Mouse (Mus musculus) G1E (cell line): ENCODE measurements around the gene Ins2. TPM values are rescaled to one million over a fixed set of nuclear protein-coding genes. Genes with fewer than 3 reads are reported as not detected.

ENCODE experiments used
- ATAC-seq: 2 replicates; pipeline ENCODE4 v1.8.0; 2016; ENCODE audit warnings: mild to moderate bottlenecking; ENCODE audit not compliant: insufficient number of reproducible peaks, poor library complexity, low FRiP score, severe bottlenecking; ENCODE audit errors: extremely low read depth
- DNase-seq: peaks from one replicate; pipeline ENCODE4 v3.0.0; 2012; ENCODE audit warnings: low spot score
- H3K27me3 ChIP-seq: 2 replicates; pipeline ENCODE4 v1.6.1; 2012; ENCODE audit warnings: mild to moderate bottlenecking, low read length, inconsistent platforms; ENCODE audit not compliant: insufficient read depth
- H3K36me3 ChIP-seq: replicated peaks from 2 replicates; pipeline ENCODE3; 2012; ENCODE audit warnings: mild to moderate bottlenecking, inconsistent platforms
- H3K4me1 ChIP-seq: 2 replicates; pipeline ENCODE4 v1.6.1; 2012; ENCODE audit warnings: low read depth, low read length, inconsistent platforms, mixed read lengths; ENCODE audit not compliant: insufficient read depth
- H3K4me3 ChIP-seq: 2 replicates; pipeline ENCODE4 v1.5.1; 2012; ENCODE audit warnings: low read depth, mild to moderate bottlenecking, inconsistent platforms, low read length, moderate library complexity, mixed read lengths
- H3K9me3 ChIP-seq: replicated peaks from 2 replicates; pipeline ENCODE4 v1.6.1; 2012; ENCODE audit warnings: inconsistent platforms
- CTCF ChIP-seq: IDR thresholded peaks from 2 replicates; pipeline ENCODE4 v1.5.1; 2012; ENCODE audit warnings: low read depth, low read length, inconsistent platforms, mixed read lengths
- GATA1 ChIP-seq: IDR thresholded peaks from 2 replicates; pipeline ENCODE4 v1.6.1; 2012; ENCODE audit warnings: borderline replicate concordance, low read length, inconsistent platforms, mixed read lengths
- GATA2 ChIP-seq: IDR thresholded peaks from 2 replicates; pipeline ENCODE4 v1.6.1; 2012; ENCODE audit warnings: low read depth, low read length, inconsistent platforms, borderline replicate concordance
- POLR2AphosphoS5 ChIP-seq: IDR thresholded peaks from 2 replicates; pipeline ENCODE4 v1.6.1; 2012; ENCODE audit warnings: low read depth, low read length, inconsistent platforms; ENCODE audit not compliant: insufficient replicate concordance
- TAL1 ChIP-seq: conservative IDR thresholded peaks from 2 replicates; pipeline ENCODE4 v1.6.1; 2012; ENCODE audit warnings: low read depth, low read length, inconsistent platforms, mixed read lengths
- polyA plus RNA-seq: library from polyadenylated mRNA; stranded (reverse); fragments of >175 nt; gene quantifications from 2 replicates; pipeline ENCODE4 v1.2.3, GENCODE M21; 2012
- total RNA-seq, 2 experiments: library from RNA; stranded (forward) in 1 of 2; stranded (reverse) in 1 of 2; fragments of 200-1000 nt in 1 of 2; fragments of >200 nt in 1 of 2; fragmentation: Nextera tagmentation in 1 of 2; gene quantifications; 2 replicates each; pipeline ENCODE4 v1.2.3; 2014 to 2017

Gene Ins2
- total and polyA plus RNA-seq, 3 experiments = 0.38 TPM; not detected in 2

- no peak for DNase-seq
- TF ChIP-seq GATA1 (no peak), TAL1 (no peak), CTCF (no peak), POLR2AphosphoS5 (no peak)
- Histone ChIP-seq H3K27me3 (peaks cover 9% of the 10 kb centered on the region; the same call in 1 of the 2 replicates), H3K36me3 (no peaks in the 10 kb centered on the region), H3K4me1 (no peaks in the 10 kb centered on the region; the same call in 1 of the 2 replicates), H3K9me3 (peaks cover 43% of the 10 kb centered on the region), H3K4me3 (no peak overlapping the region; the same call in 1 of the 2 replicates)
- no peak for ATAC-seq
These were observed 85.2 kb downstream of the Ins2 start for GRCm38 (mm10) chr7:142657821-142658614.

DNA sequence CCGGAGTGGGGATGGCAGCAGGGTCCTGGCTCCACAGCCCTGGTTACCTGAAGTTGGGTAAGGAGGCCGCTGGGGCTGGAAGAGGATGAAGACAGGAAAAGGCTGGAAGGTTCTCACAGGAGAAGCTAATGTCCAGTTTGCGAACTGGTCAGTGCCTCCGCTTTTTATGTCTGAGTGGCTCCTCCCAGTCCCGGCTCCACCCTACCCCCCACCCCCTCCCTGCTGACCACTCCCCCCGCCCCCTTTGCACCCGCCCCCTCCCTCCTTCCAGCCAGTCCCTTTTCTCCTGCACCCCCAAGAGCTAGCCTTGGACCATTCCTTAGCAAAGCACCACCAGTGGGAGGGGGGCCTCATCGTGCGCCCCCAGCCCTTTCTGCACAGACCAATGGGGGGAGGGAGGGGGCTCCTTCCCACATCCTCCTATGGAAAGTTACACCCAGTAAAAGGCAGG is 85.8 kb downstream of the Ins2 start:
- no peaks in the 10 kb centered on the region; the same call in 1 of the 2 replicates for H3K4me1 ChIP-seq
- TF ChIP-seq CTCF (no peak), POLR2AphosphoS5 (no peak), GATA1 (no peak), GATA2 (no peak), TAL1 (no peak)
- no peaks in the 10 kb centered on the region for H3K36me3 ChIP-seq
- H3K4me3 ChIP-seq = no peak overlapping the region
- DNase-seq (no peak), ATAC-seq (no peak)
- H3K27me3 ChIP-seq = peaks cover 9% of the 10 kb centered on the region; the same call in 1 of the 2 replicates
- H3K9me3 ChIP-seq = peaks cover 43% of the 10 kb centered on the region

DNA sequence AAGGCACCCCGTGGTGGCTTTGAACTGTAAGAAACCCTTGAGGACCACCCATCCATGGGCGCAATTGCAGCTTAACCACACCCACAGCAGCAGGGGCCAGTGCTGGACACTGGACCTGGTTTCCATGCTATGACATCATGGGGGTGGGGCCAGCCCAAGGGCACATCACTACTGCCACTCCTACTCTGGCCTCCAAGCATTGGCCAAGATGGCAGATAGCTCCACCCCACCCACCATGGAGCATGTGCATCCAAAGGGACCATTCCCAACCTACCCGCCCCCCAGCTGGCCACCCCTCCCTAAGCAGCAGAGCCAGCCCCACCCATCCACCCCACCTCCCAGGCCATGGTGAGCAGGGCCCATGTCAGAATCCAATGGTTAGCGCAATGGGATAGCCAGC is 87.1 kb downstream of the Ins2 start:
- peaks cover 7% of the 10 kb centered on the region; the same call in 1 of the 2 replicates for H3K27me3 ChIP-seq
- no peak for DNase-seq
- H3K9me3 ChIP-seq = peaks cover 40% of the 10 kb centered on the region
- H3K4me3 ChIP-seq = no peak overlapping the region
- TF ChIP-seq CTCF = no peak
- no peaks in the 10 kb centered on the region; the same call in 1 of the 2 replicates for H3K4me1 ChIP-seq
- ATAC-seq = no peak
- H3K36me3 ChIP-seq = no peaks in the 10 kb centered on the region

GRCm38 (mm10) chr7:142655633-142656032 is 87.5 kb downstream of the Ins2 start:
- no peak for ATAC-seq
- Histone ChIP-seq H3K4me1 (no peaks in the 10 kb centered on the region; the same call in 1 of the 2 replicates), H3K27me3 (peaks cover 2% of the 10 kb centered on the region; the same call in 1 of the 2 replicates), H3K4me3 (no peak overlapping the region), H3K9me3 (peaks cover 36% of the 10 kb centered on the region), H3K36me3 (no peaks in the 10 kb centered on the region)
- no peak for DNase-seq
- TF ChIP-seq GATA2 = no peak
- no peak for TF ChIP-seq GATA1
- no peak for TF ChIP-seq POLR2AphosphoS5
- no peak for TF ChIP-seq CTCF

GRCm38 (mm10) chr7:142653726-142654125 is 89.5 kb downstream of the Ins2 start:
- no peak for ATAC-seq
- no peaks in the 10 kb centered on the region for H3K4me1 ChIP-seq

DNA sequence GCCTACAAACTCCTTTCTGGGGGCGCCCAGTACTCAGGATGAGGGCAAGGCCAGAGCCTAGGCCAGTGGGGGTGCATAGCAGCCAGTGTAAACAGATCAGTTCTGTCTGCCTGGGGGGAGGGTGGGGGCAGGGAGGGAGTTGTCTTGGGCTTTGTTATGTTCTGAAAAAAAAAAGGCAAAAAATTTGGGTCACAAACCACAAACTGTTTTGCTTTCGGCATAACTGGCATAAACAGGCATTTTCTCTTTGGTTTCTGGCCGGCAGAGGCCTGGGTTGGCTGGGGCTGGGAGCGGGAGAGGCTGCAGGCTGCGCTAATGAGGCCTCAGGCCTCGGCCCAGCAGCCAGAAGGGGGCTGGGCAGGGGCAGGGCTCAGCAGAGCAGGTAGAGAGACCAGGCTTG is 96.5 kb downstream of the Ins2 start:
- DNase-seq (no peak), ATAC-seq (no peak)
- Histone ChIP-seq H3K9me3 (no peaks in the 10 kb centered on the region), H3K36me3 (no peaks in the 10 kb centered on the region), H3K27me3 (peaks cover 6% of the 10 kb centered on the region), H3K4me1 (no peaks in the 10 kb centered on the region), H3K4me3 (no peak overlapping the region)
- TF ChIP-seq TAL1 (no peak), CTCF (no peak), POLR2AphosphoS5 (no peak), GATA2 (no peak), GATA1 (no peak)

More at GRCm38 (mm10) chr7:142653726-142654125, 89.5 kb downstream of the Ins2 start:
- H3K36me3 ChIP-seq = no peaks in the 10 kb centered on the region
- no peaks in the 10 kb centered on the region; the same call in 1 of the 2 replicates for H3K27me3 ChIP-seq
- H3K4me3 ChIP-seq = no peak overlapping the region
- TF ChIP-seq POLR2AphosphoS5 (no peak), GATA1 (no peak)
- H3K9me3 ChIP-seq = peaks cover 17% of the 10 kb centered on the region
- no peak for DNase-seq
